Mouse (Mus musculus) liver, embryonic 14.5 days (tissue): ENCODE results near the gene Sidt2.

Experiments
- CTCF ChIP-seq: IDR thresholded peaks from 2 replicates; pipeline ENCODE4 v1.5.1; 2016; ENCODE audit warnings: antibody characterized with exemption, low read depth, control low read depth
- EP300 ChIP-seq: IDR thresholded peaks from 2 replicates; pipeline ENCODE4 v1.6.1; 2016; ENCODE audit warnings: antibody characterized with exemption, low read depth

GRCm38 (mm10) chr9:45963577-45963976 lies 8.5 kb upstream of the Sidt2 start:
- no peak for TF ChIP-seq CTCF
- no peak for TF ChIP-seq EP300
